Mouse (Mus musculus): Measurements from ENCODE around the gene Anks1b. TPM values are rescaled to one million over a fixed set of nuclear protein-coding genes. Genes with fewer than 3 reads are reported as not detected.

Anks1b gene
- total RNA-seq, 2 experiments from 2014 or later: 426 to 497 TPM

DNA sequence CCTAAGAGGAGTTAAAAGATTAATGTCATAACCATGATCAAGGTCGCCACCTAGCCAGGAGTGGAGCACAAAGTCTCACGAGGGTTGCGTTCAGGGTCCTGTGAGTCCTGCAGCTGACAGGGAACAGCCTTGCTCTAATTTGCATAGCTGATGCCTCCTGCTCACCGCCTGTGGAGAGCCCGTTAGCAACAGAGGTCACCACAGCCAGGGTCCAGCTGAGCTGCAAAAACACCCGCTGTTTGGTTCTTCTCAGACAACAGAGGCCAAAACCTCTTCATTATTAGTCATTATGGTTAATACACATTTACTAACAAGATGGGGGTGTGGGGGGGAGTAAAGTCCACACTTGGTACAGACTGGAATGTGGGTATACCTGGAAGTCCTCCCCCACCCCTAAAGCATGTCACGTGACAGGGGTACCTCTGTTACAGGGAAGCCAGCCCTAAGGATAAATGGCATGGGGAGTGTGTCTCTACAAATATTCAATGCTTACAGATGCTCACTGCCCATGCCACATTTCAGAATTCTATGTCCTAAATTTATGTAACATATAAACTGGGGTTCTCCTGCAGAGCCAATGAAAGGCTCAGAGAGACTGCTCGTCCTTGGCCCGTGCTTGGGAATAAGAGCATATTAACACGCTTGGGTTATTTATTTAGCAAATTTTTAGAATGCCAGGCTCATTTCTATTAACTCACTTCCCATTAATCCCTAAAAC, 990.7 kb downstream of the Anks1b start:
- intact Hi-C loops (cut with DNase I): no loop called here

DNA sequence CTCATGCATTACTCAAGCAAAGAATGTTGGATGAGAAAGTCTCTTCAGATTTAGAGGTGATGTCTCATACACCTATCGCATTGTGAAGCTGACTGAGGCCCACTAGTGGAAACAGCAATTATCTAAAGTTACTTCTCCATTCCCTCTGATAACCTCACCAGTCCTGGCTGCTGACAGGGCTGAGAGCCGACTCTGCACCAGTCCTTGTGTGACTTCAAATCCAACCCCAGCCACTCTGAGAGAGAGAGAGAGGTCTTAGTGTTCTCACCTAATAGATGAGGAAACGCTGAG, 991.2 kb downstream of the Anks1b start:
- intact Hi-C loops (cut with DNase I): no loop called here
- DNase-seq (ENCODE audit: low spot score in 2 of 2): no peak

More for the DNA sequence above, 990.7 kb downstream of the Anks1b start:
- no peak for DNase-seq (ENCODE audit: low spot score in 2 of 2)

DNA sequence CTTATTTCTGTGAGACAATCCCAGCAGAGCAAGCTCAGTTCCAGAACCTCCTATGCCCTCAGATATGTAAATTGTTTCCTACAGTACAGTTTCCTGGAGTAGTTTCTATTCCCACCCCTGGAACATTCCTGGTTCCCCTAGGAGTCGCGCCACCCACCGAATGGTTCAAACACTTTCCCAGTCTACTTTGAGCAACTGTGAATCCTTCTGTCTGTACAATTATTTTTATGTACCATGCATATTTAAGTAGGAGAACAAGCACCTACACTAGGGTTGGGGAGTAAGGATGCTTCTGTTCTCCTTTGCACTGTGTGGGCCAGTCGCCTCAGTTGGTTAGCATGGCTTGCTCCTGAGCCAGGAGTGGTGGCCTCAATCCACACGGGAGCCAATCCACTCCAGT, 999.9 kb downstream of the Anks1b start:
- DNase-seq (ENCODE audit: low spot score in 2 of 2): peak; percentile 44 to 62
- intact Hi-C loops (cut with DNase I): no loop called here

DNA sequence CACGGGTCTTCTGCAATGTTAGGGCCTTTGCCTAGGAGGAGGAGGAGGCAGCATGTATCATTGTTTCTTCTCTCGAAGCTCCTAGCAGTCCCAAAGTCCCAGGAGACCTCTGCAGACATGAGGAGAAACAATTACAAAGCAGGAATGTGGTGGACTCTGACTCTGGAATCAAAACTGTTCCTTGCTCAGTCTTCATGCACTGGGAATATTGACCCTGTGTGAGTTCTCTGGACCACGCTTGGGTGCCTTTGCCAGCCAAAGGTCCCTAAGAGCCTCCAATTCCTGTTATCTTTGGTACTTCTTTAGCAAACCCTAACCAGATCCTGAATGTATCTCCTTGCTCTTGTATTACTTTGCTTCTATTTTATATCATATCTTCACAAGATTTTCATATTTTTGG, 1000.9 kb downstream of the Anks1b start:
- intact Hi-C loops (cut with DNase I): no loop called here

DNA sequence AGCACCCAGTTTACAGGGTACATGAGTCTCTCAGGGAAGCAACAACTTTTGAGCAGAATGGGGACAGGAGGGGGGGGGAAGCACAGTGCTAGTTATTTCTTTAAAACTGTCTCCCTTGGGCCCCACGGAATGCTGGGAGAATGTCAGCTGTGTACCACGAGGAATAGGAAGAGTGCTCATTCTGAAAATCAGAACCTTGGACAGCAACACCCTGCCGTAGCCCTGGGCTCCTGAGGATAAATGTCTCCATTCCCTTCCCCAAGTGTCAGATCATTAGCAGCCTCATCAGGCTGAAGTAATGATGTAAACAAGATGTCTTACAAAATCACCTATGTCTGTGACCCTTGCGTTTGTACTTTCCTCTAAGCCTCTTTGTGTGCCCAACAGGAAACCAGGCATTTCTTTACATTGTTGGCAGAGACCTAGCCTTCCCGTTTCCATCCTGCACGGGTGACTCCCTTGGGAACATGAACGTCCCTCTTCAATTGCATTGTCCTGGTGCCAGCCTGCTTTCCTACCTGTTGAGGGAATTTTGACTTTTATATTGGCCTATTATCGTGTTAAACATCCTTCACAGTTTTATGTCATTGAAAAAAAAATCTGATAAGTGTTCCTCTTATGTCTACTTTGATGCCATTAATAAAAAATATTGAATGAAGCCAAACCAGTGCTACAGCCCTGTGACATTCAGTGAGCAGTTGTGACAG, 1007.7 kb downstream of the Anks1b start:
- intact Hi-C loops (cut with DNase I): no loop called here
- no peak for DNase-seq (ENCODE audit: low spot score in 2 of 2)

More for the DNA sequence above, 1000.9 kb downstream of the Anks1b start:
- DNase-seq (ENCODE audit: low spot score in 2 of 2): no peak

DNA sequence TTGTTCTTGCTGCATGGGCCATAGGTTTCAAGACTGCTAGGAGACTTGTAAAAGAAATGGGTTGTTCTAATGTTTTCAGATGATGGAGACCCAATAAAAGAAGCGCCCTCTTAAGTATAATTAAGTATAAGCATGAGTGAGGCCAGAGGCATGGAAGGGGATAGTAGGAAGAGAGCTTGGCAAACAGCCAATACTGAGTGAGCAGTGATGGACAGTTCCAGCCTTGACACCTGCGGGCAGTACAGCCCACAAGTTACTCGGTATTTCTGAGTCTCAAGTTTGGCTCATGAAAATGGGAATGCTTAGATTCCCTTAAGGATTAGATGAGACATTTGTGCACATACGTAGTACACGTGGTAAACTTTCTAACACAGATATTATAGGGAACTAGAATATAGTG, 1016.3 kb downstream of the Anks1b start:
- DNase-seq (ENCODE audit: low spot score in 2 of 2): no peak
- intact Hi-C loops (cut with DNase I): no loop called here

DNA sequence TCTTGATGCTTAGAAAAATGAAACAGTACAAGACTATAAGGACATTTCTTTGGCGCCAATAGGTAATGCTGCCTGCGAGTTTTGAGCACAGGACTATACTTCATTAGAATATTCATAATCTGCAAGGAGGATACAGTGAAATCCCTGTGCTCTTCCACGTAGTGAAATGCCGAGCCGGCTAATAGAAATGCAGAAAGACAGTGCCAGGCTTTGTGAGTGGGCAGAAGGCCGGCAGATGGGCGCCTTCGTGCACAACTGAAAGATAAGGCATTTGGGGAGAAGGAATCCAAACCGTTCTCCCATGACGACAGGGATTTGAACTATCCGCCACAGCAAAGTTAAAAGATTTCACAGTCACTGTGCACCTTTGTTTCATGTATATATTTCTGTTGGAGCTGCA, 1019.4 kb downstream of the Anks1b start:
- intact Hi-C loops (cut with DNase I): no loop called here

DNA sequence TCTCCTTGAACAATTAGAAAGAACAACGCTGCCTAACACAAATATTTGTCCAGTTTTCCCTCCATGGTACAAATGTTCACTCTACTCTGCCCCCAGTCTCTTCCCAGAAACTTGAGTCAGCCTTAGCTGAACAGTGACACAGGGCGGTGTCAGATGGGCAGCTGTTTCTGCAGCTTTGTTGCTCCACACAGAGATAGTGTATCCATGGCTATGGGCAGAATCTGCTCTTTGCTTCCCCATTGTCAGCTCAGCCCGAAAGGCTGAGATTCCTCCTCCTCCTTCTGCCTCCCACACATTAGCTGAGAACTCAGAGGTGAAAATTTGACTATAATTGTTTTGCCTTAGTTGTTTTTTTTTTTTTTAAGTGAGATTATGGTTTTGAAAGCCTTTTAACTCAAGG, 1024.6 kb downstream of the Anks1b start:
- intact Hi-C loops (cut with DNase I): no loop called here
- no peak for DNase-seq (ENCODE audit: low spot score in 2 of 2)

More for the DNA sequence above, 1019.4 kb downstream of the Anks1b start:
- DNase-seq (ENCODE audit: low spot score in 2 of 2): peak; percentile 63 to 64

DNA sequence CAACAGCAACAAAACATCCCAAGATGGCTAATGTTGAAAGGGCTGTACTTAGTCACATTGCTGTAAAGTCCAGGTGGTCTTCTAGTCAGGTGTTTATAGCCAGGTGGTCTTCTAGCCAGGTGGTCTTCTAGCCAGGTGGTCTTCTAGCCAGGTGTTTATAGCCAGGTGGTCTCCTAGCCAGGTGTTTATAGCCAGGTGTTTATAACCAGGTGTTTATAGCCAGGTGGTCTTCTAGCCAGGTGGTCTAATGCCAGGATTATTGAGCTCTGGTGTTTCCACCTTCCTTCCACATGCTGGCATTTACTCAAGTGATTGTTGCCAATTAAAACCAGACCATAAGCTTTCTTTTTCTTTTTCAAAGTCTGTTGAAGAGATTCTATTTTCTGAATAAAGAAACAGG, 1030.9 kb downstream of the Anks1b start:
- DNase-seq (ENCODE audit: low spot score in 2 of 2): no peak
- intact Hi-C loops (cut with DNase I): no loop called here

DNA sequence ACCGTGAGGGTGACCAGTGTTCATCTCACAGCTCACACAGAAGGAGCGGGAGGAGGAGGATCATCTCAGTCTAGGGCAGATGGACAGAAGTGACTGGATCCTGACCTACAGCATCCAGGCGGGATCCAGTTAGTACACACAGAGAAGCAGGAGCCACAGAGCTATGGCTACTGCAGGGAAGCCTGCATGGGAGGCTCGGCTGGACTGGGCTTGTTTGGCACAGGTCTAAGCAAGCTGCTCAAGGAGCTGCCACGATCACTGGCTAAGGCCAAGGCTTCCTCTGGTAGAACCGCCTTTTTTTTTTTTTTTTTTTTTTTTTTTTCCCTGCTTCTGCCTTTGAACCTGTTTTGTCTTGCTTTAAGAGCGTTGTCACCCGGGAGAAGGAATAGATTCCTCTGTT, 1034.1 kb downstream of the Anks1b start:
- DNase-seq (ENCODE audit: low spot score in 2 of 2): no peak
- intact Hi-C loops (cut with DNase I): no loop called here

DNA sequence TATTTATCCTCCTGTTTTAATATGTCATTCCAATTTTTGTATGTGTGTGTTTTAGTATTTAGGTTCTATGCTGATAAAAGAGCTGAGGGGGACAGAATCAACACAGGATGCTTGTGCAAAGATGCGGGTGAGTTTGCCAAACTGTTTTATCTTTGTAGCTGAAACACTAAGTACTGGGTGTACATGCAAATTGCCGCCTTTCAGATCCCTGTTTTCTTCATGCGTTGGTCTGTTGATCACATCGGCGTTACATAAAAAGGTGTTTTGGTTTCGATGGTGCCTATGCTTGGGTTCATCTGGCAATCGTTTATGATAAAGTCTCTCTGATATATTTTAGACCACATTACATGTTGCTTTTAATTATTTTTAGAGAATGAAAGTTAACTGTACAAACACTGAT, 1050.2 kb downstream of the Anks1b start:
- no peak for DNase-seq (ENCODE audit: low spot score in 2 of 2)
- intact Hi-C loops (cut with DNase I): no loop called here

DNA sequence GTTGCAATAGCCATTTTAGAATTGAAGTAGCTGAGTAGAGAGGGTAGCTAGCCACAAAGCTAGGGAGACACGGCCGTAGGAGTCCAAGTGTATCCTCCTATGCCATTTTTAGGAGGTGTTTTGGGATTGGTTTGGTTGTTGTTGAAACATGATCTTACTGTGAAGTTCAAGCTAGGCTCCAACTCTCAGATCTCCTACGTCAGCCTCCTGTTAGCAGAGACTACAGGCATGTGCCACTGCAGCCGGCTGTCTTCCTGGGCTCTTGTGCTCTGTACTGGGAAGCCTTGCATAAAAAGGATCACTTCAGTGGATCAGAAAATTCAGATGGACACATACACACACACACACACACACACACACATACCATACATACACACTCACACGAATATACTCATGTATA, 1059.8 kb downstream of the Anks1b start:
- no peak for DNase-seq (ENCODE audit: low spot score in 2 of 2)
- intact Hi-C loops (cut with DNase I): no loop called here

DNA sequence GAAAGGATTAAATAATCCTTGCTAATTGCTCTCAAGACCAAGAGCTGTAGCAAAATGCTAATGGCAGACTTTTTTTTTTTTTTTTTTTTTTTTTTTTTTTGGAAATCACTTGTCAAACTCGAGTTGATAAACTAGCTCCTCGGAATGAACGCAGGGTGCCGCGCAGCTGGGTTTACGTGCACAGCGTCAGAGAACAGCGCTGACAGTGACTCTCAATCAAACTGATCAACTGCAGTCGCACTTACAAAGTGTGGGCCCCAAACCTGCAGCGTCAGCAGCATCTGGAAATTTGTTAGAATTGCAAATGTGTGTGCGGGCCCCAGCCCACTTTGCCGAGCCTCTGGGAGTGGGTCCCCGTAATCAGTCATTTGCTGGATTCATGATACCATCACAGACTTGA, 1061.4 kb downstream of the Anks1b start:
- DNase-seq (ENCODE audit: low spot score in 2 of 2): no peak
- intact Hi-C loops (cut with DNase I): no loop called here

DNA sequence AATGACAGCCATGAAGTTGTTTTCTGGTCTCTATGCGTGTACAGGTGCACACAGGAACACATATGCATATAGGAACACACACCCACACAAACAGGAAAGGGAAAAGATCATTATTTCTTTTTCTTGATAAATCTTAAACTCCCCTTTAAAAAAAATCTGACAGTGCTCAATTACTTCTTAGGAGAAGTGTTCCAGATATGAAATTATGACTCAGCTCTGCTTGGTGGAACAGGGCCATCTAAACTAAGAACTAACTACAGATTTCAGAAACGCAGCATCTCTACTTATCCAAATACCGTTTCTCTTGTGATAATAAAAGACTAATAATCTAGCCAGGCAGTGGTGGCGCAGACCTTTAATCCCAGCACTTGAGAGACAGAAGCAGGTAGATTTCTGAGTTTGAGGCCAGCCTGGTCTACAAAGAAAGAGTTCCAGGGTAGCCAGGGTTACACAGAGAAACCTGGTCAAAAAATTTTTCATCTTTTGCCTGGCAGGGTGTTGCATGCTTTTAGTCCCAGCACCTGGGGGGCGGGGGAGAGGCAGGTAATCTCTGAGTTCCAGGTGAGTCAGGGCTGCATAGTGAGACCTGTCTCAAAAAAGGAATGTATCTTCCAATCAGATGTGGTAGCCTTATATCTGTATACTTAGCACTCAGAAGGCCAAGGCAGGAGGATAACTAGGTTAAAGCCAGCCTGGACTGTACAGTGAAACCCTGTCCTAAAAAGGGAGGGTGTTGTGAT, 1064.6 kb downstream of the Anks1b start:
- intact Hi-C loops (cut with DNase I): no loop called here
- DNase-seq (ENCODE audit: low spot score in 2 of 2): no peak

DNA sequence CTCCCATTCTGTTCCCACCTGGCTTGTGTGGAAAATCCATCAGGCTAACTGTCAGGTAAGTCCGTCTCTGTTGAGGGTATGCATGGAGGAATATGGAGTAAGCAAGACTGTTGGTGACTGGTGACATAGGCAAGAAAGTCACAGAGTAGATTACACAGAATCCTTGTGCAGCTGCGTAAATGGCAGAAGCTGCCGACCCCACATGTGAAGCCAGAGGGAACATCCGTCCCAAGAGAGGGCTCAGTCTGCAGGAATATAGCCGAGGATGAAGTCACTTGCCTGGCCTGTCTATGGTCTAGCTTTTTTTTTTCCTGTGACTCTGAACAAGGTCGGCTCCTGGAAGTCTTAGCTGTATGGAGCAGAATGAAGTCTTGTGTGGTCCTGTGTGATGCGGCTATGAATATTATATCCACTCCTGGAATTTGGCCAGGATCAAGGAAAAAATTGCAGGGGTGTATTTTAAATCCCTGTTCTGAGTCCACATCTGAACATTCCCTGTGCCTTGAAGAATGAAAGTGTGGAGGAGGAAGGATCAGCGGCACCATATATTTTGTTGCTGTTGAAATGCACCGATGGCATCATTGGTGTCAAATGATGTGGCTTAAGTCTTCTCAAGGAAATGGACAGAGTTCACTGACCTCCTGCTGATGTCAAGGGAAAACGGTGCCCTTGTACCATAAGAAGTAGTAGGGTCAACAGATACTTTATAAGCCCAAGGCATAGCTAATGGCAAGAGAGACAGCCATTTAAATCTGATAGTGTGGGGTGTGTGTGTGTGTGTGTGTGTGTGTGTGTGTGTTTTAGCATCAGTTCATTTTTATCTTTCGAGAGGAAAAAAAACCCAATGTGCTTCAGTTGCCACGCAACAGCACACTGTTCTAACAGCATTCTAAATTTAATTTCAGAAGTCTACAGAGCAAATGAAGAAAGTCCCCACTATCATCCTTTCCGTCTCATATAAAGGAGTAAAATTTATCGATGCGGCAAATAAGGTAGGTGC, 1067.5 kb downstream of the Anks1b start:
- intact Hi-C loops (cut with DNase I): no loop called here
- no peak for DNase-seq (ENCODE audit: low spot score in 2 of 2)

DNA sequence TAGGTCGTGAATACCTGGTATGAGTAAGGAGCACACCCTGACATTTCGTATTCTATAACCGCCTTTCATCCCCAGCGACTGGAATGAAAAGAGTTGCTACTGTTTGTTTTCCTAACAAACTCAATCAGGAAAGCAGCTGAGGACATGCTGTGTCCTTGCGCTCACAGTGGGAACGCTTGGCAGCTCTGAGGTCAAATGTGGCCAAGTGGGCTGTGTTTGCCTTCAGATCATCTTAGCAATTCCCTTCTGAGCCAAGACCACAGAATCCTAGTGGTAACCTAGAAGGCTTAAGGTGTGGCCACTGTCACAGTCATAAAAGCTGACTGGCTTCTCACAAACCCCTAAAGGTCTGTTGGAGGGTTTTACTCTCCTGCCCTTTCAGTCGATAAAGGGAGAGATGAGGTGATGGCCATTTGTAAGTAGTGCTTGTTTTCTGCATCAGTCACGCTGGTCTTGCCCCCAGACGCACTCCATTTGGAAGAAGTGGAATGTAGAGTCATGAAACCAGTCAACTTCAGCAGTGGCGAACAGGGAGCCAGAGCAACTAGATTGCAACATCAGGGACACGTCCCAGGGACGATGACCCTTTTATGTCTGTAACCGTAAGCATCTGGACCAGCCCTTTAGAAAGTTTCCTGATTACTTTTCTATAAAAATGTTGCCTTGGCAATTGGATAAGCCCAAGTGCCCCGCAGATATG, 1068.8 kb downstream of the Anks1b start:
- intact Hi-C loops (cut with DNase I): no loop called here
- no peak for DNase-seq (ENCODE audit: low spot score in 2 of 2)

DNA sequence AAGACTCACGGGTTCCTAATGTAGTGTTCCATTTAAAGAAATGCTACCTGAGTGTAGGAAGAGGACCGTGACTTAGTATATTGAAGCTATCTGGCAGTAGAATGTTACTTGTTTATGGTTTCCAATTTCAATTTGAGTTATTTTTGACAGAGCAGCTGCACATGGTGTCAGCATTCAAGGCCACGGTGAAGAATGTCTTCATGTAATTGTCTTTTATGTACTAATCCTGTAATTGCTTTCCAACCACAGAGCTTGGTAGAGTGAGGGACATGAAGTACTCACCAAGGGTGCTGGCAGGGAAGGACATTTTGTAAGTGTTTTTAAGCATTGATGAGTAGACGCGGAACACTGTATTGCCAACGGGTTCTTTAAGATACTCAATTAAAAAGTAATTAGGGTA, 1073.7 kb downstream of the Anks1b start:
- no peak for DNase-seq (ENCODE audit: low spot score in 2 of 2)
- intact Hi-C loops (cut with DNase I): no loop called here

DNA sequence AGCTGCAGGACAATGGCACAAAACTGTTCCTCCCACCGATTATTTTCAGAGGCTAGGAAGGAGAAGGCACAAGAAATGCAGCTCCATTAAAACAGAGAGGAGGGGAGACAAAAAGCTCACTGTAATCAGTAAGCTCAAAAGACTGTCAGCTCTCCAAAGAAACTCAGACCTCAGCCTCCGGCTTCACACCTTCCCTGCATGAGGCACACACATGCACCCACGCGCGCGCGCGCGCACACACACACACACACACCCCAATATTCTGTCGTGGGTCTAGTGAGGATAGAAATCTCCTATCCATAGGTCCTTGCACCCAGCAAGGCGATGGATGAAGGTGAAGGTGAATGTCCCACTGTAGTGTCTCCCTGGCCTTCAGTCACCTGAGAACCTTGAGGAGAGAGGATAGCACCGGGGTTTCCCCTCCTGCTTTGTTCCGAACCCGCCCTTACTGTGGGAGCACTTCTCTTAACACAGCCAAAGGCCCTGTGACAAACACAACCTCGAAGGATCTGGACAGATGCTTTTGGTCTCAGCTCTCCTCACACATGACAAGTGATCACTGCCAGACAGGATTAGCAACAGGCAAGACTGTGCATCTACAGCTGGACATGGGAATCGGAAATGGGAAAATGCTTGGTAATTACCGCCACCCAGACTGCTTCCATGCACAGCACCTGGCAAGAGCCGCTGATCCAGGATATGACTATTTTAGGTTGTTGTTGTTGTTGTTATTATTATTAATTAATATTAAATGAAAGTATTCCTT, 1074.5 kb downstream of the Anks1b start:
- intact Hi-C loops (cut with DNase I): no loop called here
- DNase-seq (ENCODE audit: low spot score in 2 of 2): no peak

All from left cerebral cortex, postnatal 36 days (tissue).